Mouse (Mus musculus) forebrain, postnatal 0 days (tissue): Measurements from ENCODE around the gene Wwox. TPM values are rescaled to one million over a fixed set of nuclear protein-coding genes. Genes with fewer than 3 reads are reported as not detected.
A peak's percentile ranks its signal among the peaks of the same experiment; 100 is the strongest.

Experiments
- ATAC-seq: fragments of 200-750 bp; cut with Nextera tagmentation; 2 replicates; pipeline ENCODE4 v1.8.0; 2017; ENCODE audit warnings: mild to moderate bottlenecking, moderate library complexity
- DNase-seq: peaks from one replicate; pipeline ENCODE4 v3.0.0-alpha.2; 2015
- H3K27ac ChIP-seq: fragments of 300-500 bp; sonication (generic); 2 replicates; pipeline ENCODE4 v1.5.1; 2014; ENCODE audit warnings: low read depth, mild to moderate bottlenecking, antibody characterized with exemption, low read length, moderate library complexity, mixed read lengths
- H3K27me3 ChIP-seq: fragments of 300-500 bp; sonication (generic); 2 replicates; pipeline ENCODE4 v1.6.1; 2014; ENCODE audit warnings: mild to moderate bottlenecking, low read length, mixed read lengths; ENCODE audit not compliant: insufficient read depth
- H3K36me3 ChIP-seq: fragments of 300-500 bp; sonication (generic); 2 replicates; pipeline ENCODE4 v1.6.1; 2014; ENCODE audit warnings: mild to moderate bottlenecking, moderate library complexity; ENCODE audit not compliant: insufficient read depth
- H3K4me1 ChIP-seq: fragments of 300-500 bp; sonication (generic); 2 replicates; pipeline ENCODE4 v1.6.1; 2014; ENCODE audit warnings: antibody characterized with exemption; ENCODE audit not compliant: insufficient read depth
- H3K4me2 ChIP-seq: fragments of 300-500 bp; sonication (generic); 2 replicates; pipeline ENCODE4 v1.6.1; 2014; ENCODE audit warnings: low read depth, mild to moderate bottlenecking, moderate library complexity
- H3K4me3 ChIP-seq: fragments of 300-500 bp; sonication (generic); 2 replicates; pipeline ENCODE4 v1.5.1; 2014; ENCODE audit warnings: low read depth, low read length, mixed read lengths
- H3K9ac ChIP-seq: fragments of 300-500 bp; sonication (generic); 2 replicates; pipeline ENCODE4 v1.6.1; 2014; ENCODE audit warnings: mild to moderate bottlenecking
- H3K9me3 ChIP-seq: fragments of 300-500 bp; sonication (generic); 2 replicates; pipeline ENCODE4 v1.6.1; 2016; ENCODE audit warnings: low read length
- CTCF ChIP-seq: sonication (generic); IDR thresholded peaks from 2 replicates; pipeline ENCODE4 v1.5.1; 2016; ENCODE audit warnings: antibody characterized with exemption, control low read depth, low read depth
- WGBS: fragments of 180-500 bp; shearing (Covaris S2); extraction: QIAGEN DNeasy Blood & Tissue Kit; methylation state at CpG from one replicate; pipeline ENCODE4 v1.1.7; 2014; 5-methylcytosine and 5-hydroxymethylcytosine counted together
- polyA plus RNA-seq: library from polyadenylated mRNA; unstranded; fragments of >200 nt; fragmentation: Nextera tagmentation; extraction: Ambion mirVana; gene quantifications from 2 replicates; pipeline ENCODE4 v1.2.1, GENCODE M21; 2015
- total RNA-seq: library from RNA; depleted of rRNA; stranded (reverse); fragments of >200 nt; gene quantifications from 2 replicates; pipeline ENCODE4 v1.2.3, GENCODE M21; 2014

Gene Wwox
- total and polyA plus RNA-seq, 2 experiments from 2014 or later: 13.2 to 17.3 TPM

DNA sequence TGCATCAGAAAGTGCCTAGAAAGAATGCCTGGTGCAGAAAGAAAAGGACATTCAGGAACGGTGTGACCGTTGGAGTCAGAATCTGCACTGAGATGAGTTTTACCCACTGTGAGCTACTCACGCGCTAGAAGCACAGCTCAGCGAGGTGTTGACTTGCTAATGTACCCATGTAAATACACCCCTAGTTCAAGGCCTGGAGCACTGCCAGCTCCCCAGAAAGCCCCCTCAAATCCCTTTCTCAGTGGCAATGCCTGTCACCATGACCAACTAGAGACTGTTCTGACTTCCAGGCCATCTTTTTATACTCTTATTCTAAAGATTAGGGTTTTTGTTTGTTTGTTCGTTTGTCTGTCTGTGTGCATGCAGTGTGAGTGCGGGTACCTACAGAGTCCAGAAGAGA is 686.6 kb downstream of the Wwox start:
- DNase-seq: no peak
- Histone ChIP-seq H3K27me3 (no peaks in the 10 kb centered on the region), H3K27ac (no peak overlapping the region), H3K4me2 (no peak overlapping the region), H3K4me1 (no peaks in the 10 kb centered on the region), H3K9me3 (no peaks in the 10 kb centered on the region), H3K9ac (no peak overlapping the region), H3K4me3 (no peak overlapping the region), H3K36me3 (no peaks in the 10 kb centered on the region)
- TF ChIP-seq CTCF: no peak
- 32% methylated on average over 7 of the region's 7 CpGs for WGBS
- no peak for ATAC-seq

DNA sequence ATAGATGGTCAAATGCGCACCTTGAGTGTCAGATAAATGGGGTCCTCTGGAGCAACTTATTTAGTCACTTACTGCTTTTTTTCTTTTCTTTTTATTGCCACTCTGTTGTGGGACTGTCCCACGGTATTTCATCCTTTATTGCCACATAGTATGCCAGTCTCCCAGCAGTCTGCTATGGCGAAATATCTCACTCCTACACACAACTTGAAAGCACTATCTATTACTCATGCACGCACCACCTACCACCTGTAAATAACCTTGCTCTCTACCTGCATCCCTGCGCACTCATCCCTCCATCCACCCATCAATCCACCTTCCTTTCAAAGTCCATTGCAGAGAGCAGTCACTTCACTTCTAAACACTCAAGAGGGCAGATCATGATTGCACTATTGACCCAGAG is 687.2 kb downstream of the Wwox start:
- 0 out of 2 replicates have a peak, but pooled peaks cover 3% of the 10 kb centered on the region for H3K27me3 ChIP-seq
- WGBS: 96% methylated on average over 5 of the region's 5 CpGs
- no peak overlapping the region for H3K4me3 ChIP-seq
- no peaks in the 10 kb centered on the region for H3K4me1 ChIP-seq
- H3K36me3 ChIP-seq: no peaks in the 10 kb centered on the region
- H3K27ac ChIP-seq: no peak overlapping the region
- DNase-seq: no peak
- H3K9me3 ChIP-seq: no peaks in the 10 kb centered on the region
- no peak for ATAC-seq
- H3K9ac ChIP-seq: no peak overlapping the region
- TF ChIP-seq CTCF: no peak
- H3K4me2 ChIP-seq: no peak overlapping the region

DNA sequence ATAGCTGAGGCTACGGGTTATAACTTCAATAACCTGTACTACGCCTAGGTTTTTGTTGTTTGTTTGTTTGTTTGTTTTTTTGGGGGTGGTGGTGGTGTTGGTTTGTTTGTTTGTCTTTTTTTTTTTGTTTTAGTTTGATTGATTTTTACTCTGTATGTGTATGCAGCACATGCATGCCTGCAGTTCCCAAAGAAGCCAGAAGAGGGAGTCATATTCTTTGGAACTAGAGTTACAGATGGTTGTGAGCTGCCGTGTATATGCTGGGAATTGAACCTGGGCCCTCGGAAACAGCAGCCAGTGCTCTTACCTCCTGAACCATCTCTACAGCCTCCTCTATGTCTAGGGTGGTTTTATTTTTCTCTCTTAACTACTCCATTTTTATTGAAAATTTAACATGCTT is 689.9 kb downstream of the Wwox start:
- Histone ChIP-seq H3K4me2 (no peak overlapping the region), H3K27ac (no peak overlapping the region), H3K36me3 (no peaks in the 10 kb centered on the region), H3K4me3 (no peak overlapping the region), H3K27me3 (0 out of 2 replicates have a peak, but pooled peaks cover 3% of the 10 kb centered on the region), H3K9me3 (no peaks in the 10 kb centered on the region), H3K4me1 (no peaks in the 10 kb centered on the region), H3K9ac (no peak overlapping the region)
- no peak for DNase-seq
- peak; percentile 35 for TF ChIP-seq CTCF
- ATAC-seq: no peak
- WGBS: 94% methylated on average over 4 of the region's 4 CpGs

DNA sequence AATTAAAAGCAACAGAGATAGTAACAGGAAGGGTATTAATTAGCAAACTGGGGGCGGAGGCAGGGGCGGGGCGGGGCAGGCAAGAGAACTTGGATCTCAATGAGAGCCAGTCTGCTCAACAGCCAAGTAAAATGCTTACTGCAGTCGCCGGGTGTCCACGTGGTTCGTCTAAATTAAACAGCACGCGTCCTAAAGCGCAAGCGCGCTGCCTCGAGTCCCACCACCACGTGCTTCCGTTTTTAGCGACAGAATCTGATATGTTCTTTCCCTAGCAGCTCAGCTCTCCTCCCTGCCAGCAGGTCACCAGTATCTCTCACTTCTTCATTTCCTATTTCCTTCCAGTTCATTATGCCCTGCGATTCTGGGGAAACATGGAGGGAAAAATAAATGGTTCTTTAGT is 693.7 kb downstream of the Wwox start:
- no peak overlapping the region for H3K9ac ChIP-seq
- DNase-seq (peak; percentile 54), ATAC-seq (no peak)
- H3K4me2 ChIP-seq: no peak overlapping the region
- H3K27ac ChIP-seq: no peak overlapping the region
- no peaks in the 10 kb centered on the region for H3K9me3 ChIP-seq
- peaks cover 8% of the 10 kb centered on the region; the same call in 1 of the 2 replicates for H3K27me3 ChIP-seq
- WGBS: 40% methylated on average over 17 of the region's 17 CpGs
- TF ChIP-seq CTCF: no peak
- H3K36me3 ChIP-seq: no peaks in the 10 kb centered on the region
- no peak overlapping the region for H3K4me3 ChIP-seq
- no peaks in the 10 kb centered on the region for H3K4me1 ChIP-seq

DNA sequence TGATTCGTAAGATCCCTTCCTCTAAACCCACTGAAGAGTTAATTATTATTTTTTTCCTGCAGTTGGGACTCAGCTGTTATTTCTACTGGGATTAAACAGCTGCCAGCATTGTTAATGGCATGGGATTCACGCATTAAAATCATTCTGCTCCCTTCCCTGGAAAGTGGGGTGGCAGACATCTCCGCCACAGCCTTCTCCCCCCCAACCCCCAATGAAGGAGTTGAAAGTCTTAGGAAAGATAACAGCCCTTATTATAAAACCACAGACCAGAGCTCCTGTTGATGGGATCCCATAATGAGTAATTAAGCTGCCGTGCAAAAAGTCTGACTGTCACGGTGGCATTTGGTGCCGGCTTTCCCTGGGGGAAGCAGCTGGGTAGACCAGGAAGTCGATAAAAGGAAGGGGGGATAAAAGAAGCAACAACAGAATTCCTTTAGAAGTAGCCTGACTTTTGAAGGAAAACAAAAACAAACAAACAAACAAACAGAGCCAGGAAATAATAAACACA is 694.3 kb downstream of the Wwox start:
- H3K27ac ChIP-seq: no peak overlapping the region; the same call in 1 of the 2 replicates
- H3K9ac ChIP-seq: no peak overlapping the region
- no peak for TF ChIP-seq CTCF
- DNase-seq: peak; percentile 38
- H3K4me1 ChIP-seq: no peaks in the 10 kb centered on the region
- H3K4me3 ChIP-seq: no peak overlapping the region
- H3K9me3 ChIP-seq: no peaks in the 10 kb centered on the region
- H3K27me3 ChIP-seq: peaks cover 11% of the 10 kb centered on the region
- 9% methylated on average over 7 of the region's 7 CpGs for WGBS
- no peaks in the 10 kb centered on the region for H3K36me3 ChIP-seq
- no peak for ATAC-seq
- no peak overlapping the region for H3K4me2 ChIP-seq

DNA sequence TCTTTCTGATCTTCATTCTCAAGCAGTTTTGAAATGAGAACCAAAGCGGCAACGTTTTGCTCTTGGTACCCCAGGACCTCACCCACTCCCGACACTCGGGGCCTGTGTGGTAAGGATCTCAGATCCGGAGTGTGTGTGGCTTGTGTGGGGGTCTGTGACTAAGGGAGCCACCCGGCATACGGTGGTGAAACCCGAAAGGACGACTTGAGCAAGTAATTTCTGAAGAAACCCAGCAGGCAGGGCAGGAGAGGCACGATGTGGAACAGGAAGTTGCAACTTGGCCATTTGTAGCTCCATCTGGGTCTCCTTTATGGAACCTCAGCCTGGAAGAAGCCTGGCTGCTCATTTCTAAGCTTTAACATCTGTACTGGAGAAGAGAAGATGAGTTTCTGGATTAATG is 697.4 kb downstream of the Wwox start:
- no peaks in the 10 kb centered on the region for H3K36me3 ChIP-seq
- TF ChIP-seq CTCF: no peak
- no peaks in the 10 kb centered on the region for H3K4me1 ChIP-seq
- WGBS: 92% methylated on average over 10 of the region's 10 CpGs
- DNase-seq (no peak), ATAC-seq (no peak)
- peaks cover 9% of the 10 kb centered on the region for H3K27me3 ChIP-seq
- no peaks in the 10 kb centered on the region for H3K9me3 ChIP-seq
- no peak overlapping the region for H3K4me2 ChIP-seq
- H3K27ac ChIP-seq: no peak overlapping the region
- H3K9ac ChIP-seq: no peak overlapping the region
- H3K4me3 ChIP-seq: no peak overlapping the region

DNA sequence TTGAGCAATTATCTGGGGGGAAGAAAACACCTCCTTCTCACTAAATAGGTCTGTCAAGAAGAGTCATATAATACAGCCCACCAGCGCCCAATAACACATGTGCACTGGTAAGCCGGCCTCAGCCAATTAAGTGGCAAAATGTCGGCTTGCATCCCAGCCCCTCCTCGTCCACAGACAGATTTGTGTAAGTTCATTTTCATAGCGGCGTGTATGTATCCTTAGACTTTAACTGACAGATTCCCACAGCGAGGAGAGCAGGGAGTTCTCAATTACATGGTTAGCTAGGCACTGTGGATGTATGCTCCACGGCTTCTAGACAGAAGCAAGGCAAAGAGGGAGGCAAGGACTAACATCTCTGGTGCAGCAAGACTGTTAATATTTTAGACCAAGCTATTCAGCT is 702.2 kb downstream of the Wwox start:
- Histone ChIP-seq H3K36me3 (no peaks in the 10 kb centered on the region), H3K27me3 (peaks cover 46% of the 10 kb centered on the region), H3K4me2 (peak overlapping the region; percentile 8; the same call in 1 of the 2 replicates), H3K4me1 (no peaks in the 10 kb centered on the region), H3K9ac (no peak overlapping the region), H3K4me3 (no peak overlapping the region), H3K27ac (no peak overlapping the region), H3K9me3 (no peaks in the 10 kb centered on the region)
- DNase-seq (peak; percentile 37), ATAC-seq (no peak)
- TF ChIP-seq CTCF: no peak
- WGBS: 10% methylated on average over 8 of the region's 8 CpGs
